Mouse (Mus musculus) kidney, embryonic 15.5 days (tissue): Measurements from ENCODE around the gene Klhl36. TPM values are rescaled to one million over a fixed set of nuclear protein-coding genes. Genes with fewer than 3 reads are reported as not detected.

Source experiments
- ATAC-seq: fragments of 200-750 bp; cut with Nextera tagmentation; replicated peaks from 2 replicates; pipeline ENCODE4 v1.8.0; 2017; ENCODE audit warnings: moderate TSS enrichment; ENCODE audit not compliant: low FRiP score
- H3K27ac ChIP-seq: fragments of 300-500 bp; sonication (generic); 2 replicates; pipeline ENCODE4 v1.5.1; 2015; ENCODE audit warnings: mild to moderate bottlenecking, inconsistent platforms
- H3K27me3 ChIP-seq: fragments of 300-500 bp; sonication (generic); 2 replicates; pipeline ENCODE4 v1.6.1; 2015; ENCODE audit warnings: inconsistent platforms
- H3K36me3 ChIP-seq: fragments of 300-500 bp; sonication (generic); 2 replicates; pipeline ENCODE4 v1.6.1; 2015; ENCODE audit warnings: inconsistent platforms
- H3K4me1 ChIP-seq: fragments of 300-500 bp; sonication (generic); 2 replicates; pipeline ENCODE4 v1.6.1; 2015; ENCODE audit warnings: inconsistent platforms
- H3K4me2 ChIP-seq: fragments of 300-500 bp; sonication (generic); 2 replicates; pipeline ENCODE4 v1.6.1; 2015; ENCODE audit warnings: moderate library complexity, mild to moderate bottlenecking, inconsistent platforms
- H3K4me3 ChIP-seq: fragments of 300-500 bp; sonication (generic); replicated peaks from 2 replicates; pipeline ENCODE4 v1.5.1; 2015; ENCODE audit warnings: mild to moderate bottlenecking, inconsistent platforms
- H3K9ac ChIP-seq: fragments of 300-500 bp; sonication (generic); 2 replicates; pipeline ENCODE4 v1.6.1; 2015; ENCODE audit warnings: mild to moderate bottlenecking, inconsistent platforms
- H3K9me3 ChIP-seq: fragments of 300-500 bp; sonication (generic); replicated peaks from 2 replicates; pipeline ENCODE4 v1.6.1; 2016; ENCODE audit warnings: inconsistent platforms
- WGBS: fragments of 180-500 bp; shearing (Covaris S2); methylation state at CpG from one replicate; pipeline ENCODE4 v1.1.7; 2015; ENCODE audit warnings: mixed read lengths; 5-methylcytosine and 5-hydroxymethylcytosine counted together
- polyA plus RNA-seq: library from polyadenylated mRNA; unstranded; fragments of >200 nt; fragmentation: Nextera tagmentation; extraction: Ambion mirVana; gene quantifications from 2 replicates; pipeline ENCODE4 v1.2.1, GENCODE M21; 2015

Klhl36 gene
- polyA plus RNA-seq, 1 experiment from 2014 or later: 18.4 TPM

- Histone ChIP-seq H3K27me3 (no peaks in the 10 kb centered on the region), H3K4me2 (no peak overlapping the region), H3K9me3 (no peaks in the 10 kb centered on the region), H3K4me1 (peaks cover 80% of the 10 kb centered on the region), H3K9ac (no peak overlapping the region), H3K27ac (no peak overlapping the region), H3K4me3 (no peak overlapping the region), H3K36me3 (peaks cover 4% of the 10 kb centered on the region; the same call in 1 of the 2 replicates)
- 61% methylated on average over 5 of the region's 5 CpGs for WGBS
- no peak for ATAC-seq
Measured at GRCm38 (mm10) chr8:119826982-119827381, 35.1 kb upstream of the Klhl36 start.

- Histone ChIP-seq H3K9me3 (no peaks in the 10 kb centered on the region), H3K9ac (no peak overlapping the region), H3K4me1 (peaks cover 87% of the 10 kb centered on the region), H3K4me3 (no peak overlapping the region), H3K27ac (peak overlapping the region; percentile 77), H3K4me2 (0 out of 2 replicates have a peak overlapping the region, but pooled peaks have one; percentile 12), H3K36me3 (no peaks in the 10 kb centered on the region; the same call in 1 of the 2 replicates), H3K27me3 (no peaks in the 10 kb centered on the region)
- 31% methylated on average over 4 of the region's 4 CpGs for WGBS
- ATAC-seq: no peak
Measured at GRCm38 (mm10) chr8:119827721-119828153, 34.3 kb upstream of the Klhl36 start.

GRCm38 (mm10) chr8:119829015-119829414 is 33.1 kb upstream of the Klhl36 start:
- peak overlapping the region; percentile 77; the same call in 1 of the 2 replicates for H3K27ac ChIP-seq
- no peaks in the 10 kb centered on the region for H3K9me3 ChIP-seq
- 51% methylated on average over 10 of the region's 10 CpGs for WGBS
- no peak for ATAC-seq
- H3K27me3 ChIP-seq: no peaks in the 10 kb centered on the region
- H3K9ac ChIP-seq: no peak overlapping the region
- H3K4me3 ChIP-seq: no peak overlapping the region
- H3K36me3 ChIP-seq: no peaks in the 10 kb centered on the region
- H3K4me1 ChIP-seq: peaks cover 98% of the 10 kb centered on the region
- no peak overlapping the region for H3K4me2 ChIP-seq

- Histone ChIP-seq H3K27me3 (no peaks in the 10 kb centered on the region), H3K9me3 (no peaks in the 10 kb centered on the region), H3K4me2 (no peak overlapping the region), H3K36me3 (peaks cover 2% of the 10 kb centered on the region; the same call in 1 of the 2 replicates), H3K9ac (no peak overlapping the region), H3K4me1 (peaks cover 97% of the 10 kb centered on the region), H3K27ac (peak overlapping the region; percentile 55), H3K4me3 (no peak overlapping the region)
- ATAC-seq: no peak
- 59% methylated on average over 13 of the region's 13 CpGs for WGBS
Measured at GRCm38 (mm10) chr8:119829420-119829819, 32.6 kb upstream of the Klhl36 start.

GRCm38 (mm10) chr8:119829870-119830580 is 32.0 kb upstream of the Klhl36 start:
- no peak for ATAC-seq
- Histone ChIP-seq H3K9me3 (no peaks in the 10 kb centered on the region), H3K4me3 (no peak overlapping the region), H3K36me3 (peaks cover 8% of the 10 kb centered on the region; the same call in 1 of the 2 replicates), H3K4me2 (0 out of 2 replicates have a peak overlapping the region, but pooled peaks have one; percentile 8), H3K27me3 (no peaks in the 10 kb centered on the region), H3K4me1 (peaks cover 98% of the 10 kb centered on the region), H3K27ac (peak overlapping the region; percentile 83), H3K9ac (no peak overlapping the region)
- WGBS: 40% methylated on average over 16 of the region's 16 CpGs

GRCm38 (mm10) chr8:119830589-119830988 is 31.5 kb upstream of the Klhl36 start:
- peaks cover 95% of the 10 kb centered on the region for H3K4me1 ChIP-seq
- no peak overlapping the region for H3K4me3 ChIP-seq
- no peak overlapping the region for H3K4me2 ChIP-seq
- ATAC-seq: no peak
- H3K9ac ChIP-seq: no peak overlapping the region
- 61% methylated on average over 7 of the region's 7 CpGs for WGBS
- H3K9me3 ChIP-seq: no peaks in the 10 kb centered on the region
- no peaks in the 10 kb centered on the region for H3K27me3 ChIP-seq
- peak overlapping the region; percentile 83; the same call in 1 of the 2 replicates for H3K27ac ChIP-seq
- H3K36me3 ChIP-seq: peaks cover 14% of the 10 kb centered on the region; the same call in 1 of the 2 replicates

- H3K27ac ChIP-seq: peak overlapping the region; percentile 83
- H3K4me1 ChIP-seq: peaks cover 93% of the 10 kb centered on the region
- ATAC-seq: peak; percentile 77
- H3K27me3 ChIP-seq: no peaks in the 10 kb centered on the region
- H3K36me3 ChIP-seq: peaks cover 14% of the 10 kb centered on the region; the same call in 1 of the 2 replicates
- 16% methylated on average over 20 of the region's 20 CpGs for WGBS
- H3K9ac ChIP-seq: 0 out of 2 replicates have a peak overlapping the region, but pooled peaks have one; percentile 26
- H3K9me3 ChIP-seq: no peaks in the 10 kb centered on the region
- peak overlapping the region; percentile 34 for H3K4me2 ChIP-seq
- no peak overlapping the region for H3K4me3 ChIP-seq
Measured at GRCm38 (mm10) chr8:119831336-119831995, 30.6 kb upstream of the Klhl36 start.

GRCm38 (mm10) chr8:119832101-119832617 is 29.9 kb upstream of the Klhl36 start:
- Histone ChIP-seq H3K27ac (peak overlapping the region; percentile 83), H3K9ac (peak overlapping the region; percentile 26; the same call in 1 of the 2 replicates), H3K27me3 (no peaks in the 10 kb centered on the region), H3K4me1 (peaks cover 93% of the 10 kb centered on the region), H3K36me3 (peaks cover 14% of the 10 kb centered on the region; the same call in 1 of the 2 replicates), H3K9me3 (no peaks in the 10 kb centered on the region), H3K4me2 (peak overlapping the region; percentile 34), H3K4me3 (no peak overlapping the region)
- ATAC-seq: 0 out of 2 replicates have a peak, but pooled peaks have one; percentile 7
- 37% methylated on average over 7 of the region's 7 CpGs for WGBS

GRCm38 (mm10) chr8:119832931-119833330 is 29.1 kb upstream of the Klhl36 start:
- H3K4me3 ChIP-seq: no peak overlapping the region
- H3K9ac ChIP-seq: no peak overlapping the region
- H3K4me2 ChIP-seq: peak overlapping the region; percentile 34; the same call in 1 of the 2 replicates
- H3K9me3 ChIP-seq: no peaks in the 10 kb centered on the region
- WGBS: 21% methylated on average over 5 of the region's 5 CpGs
- H3K36me3 ChIP-seq: peaks cover 14% of the 10 kb centered on the region; the same call in 1 of the 2 replicates
- peak overlapping the region; percentile 83 for H3K27ac ChIP-seq
- no peak for ATAC-seq
- H3K27me3 ChIP-seq: no peaks in the 10 kb centered on the region
- peaks cover 93% of the 10 kb centered on the region for H3K4me1 ChIP-seq

- no peaks in the 10 kb centered on the region for H3K9me3 ChIP-seq
- H3K4me3 ChIP-seq: no peak overlapping the region
- H3K4me2 ChIP-seq: no peak overlapping the region
- no peaks in the 10 kb centered on the region for H3K27me3 ChIP-seq
- no peak for ATAC-seq
- H3K9ac ChIP-seq: no peak overlapping the region
- H3K27ac ChIP-seq: 0 out of 2 replicates have a peak overlapping the region, but pooled peaks have one; percentile 3
- 86% methylated on average over 6 of the region's 6 CpGs for WGBS
- peaks cover 93% of the 10 kb centered on the region for H3K4me1 ChIP-seq
- peaks cover 14% of the 10 kb centered on the region; the same call in 1 of the 2 replicates for H3K36me3 ChIP-seq
Measured at GRCm38 (mm10) chr8:119834676-119835075, 27.4 kb upstream of the Klhl36 start.

GRCm38 (mm10) chr8:119835270-119835669 is 26.8 kb upstream of the Klhl36 start:
- no peak overlapping the region for H3K27ac ChIP-seq
- peaks cover 90% of the 10 kb centered on the region for H3K4me1 ChIP-seq
- no peak overlapping the region for H3K4me3 ChIP-seq
- H3K36me3 ChIP-seq: peaks cover 14% of the 10 kb centered on the region; the same call in 1 of the 2 replicates
- H3K9me3 ChIP-seq: no peaks in the 10 kb centered on the region
- no peak overlapping the region for H3K4me2 ChIP-seq
- no peaks in the 10 kb centered on the region for H3K27me3 ChIP-seq
- no peak for ATAC-seq
- 87% methylated on average over 5 of the region's 5 CpGs for WGBS
- H3K9ac ChIP-seq: no peak overlapping the region
